Mouse (Mus musculus) spleen, adult 2 months (tissue): Measurements from ENCODE around the gene Trmt10a.

Source experiments
- CTCF ChIP-seq: fragments of 200-500 bp; IDR thresholded peaks from 2 replicates; pipeline ENCODE4 v1.5.1; 2011; ENCODE audit warnings: mild to moderate bottlenecking, inconsistent platforms; ENCODE audit not compliant: insufficient read depth, insufficient read length, insufficient replicate concordance; ENCODE audit errors: extremely low read depth
- POLR2A ChIP-seq: fragments of 200-500 bp; IDR thresholded peaks from 2 replicates; pipeline ENCODE4 v1.6.1; 2011; ENCODE audit warnings: low read depth, low read length, inconsistent platforms

DNA sequence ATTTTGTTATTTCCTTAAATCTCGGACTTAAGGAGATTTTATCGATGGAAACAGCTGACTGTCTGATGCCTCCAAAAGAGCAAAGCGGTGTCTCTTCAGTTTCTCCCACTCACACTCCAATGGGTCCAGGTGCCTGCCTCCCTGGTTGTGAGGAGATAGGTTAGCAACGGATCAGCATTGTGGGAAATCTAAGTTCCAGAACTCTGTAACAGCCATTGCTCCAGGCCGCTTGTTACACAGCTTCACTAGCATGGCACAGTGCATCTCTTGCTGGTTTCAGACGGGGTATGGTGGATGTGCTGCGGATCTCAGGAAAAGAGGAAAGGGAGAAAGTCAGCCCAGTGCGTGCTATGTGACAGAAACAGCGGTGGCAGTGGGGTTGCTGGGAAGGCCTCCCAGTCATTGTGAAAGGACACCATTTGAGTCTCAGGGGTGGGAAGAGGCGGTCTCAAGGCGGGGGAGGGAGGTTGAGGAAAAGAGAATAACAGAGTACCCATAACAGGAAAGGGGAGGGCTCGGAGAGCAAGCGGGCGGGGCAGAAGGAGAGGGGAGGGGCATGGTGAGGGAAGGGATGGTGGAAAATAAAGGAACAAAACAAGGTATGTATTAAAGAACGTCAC is 50.5 kb downstream of the Trmt10a start, which contains the start of gene 4930579F01Rik:
- TF ChIP-seq CTCF, result no peak
- TF ChIP-seq POLR2A, result no peak
